Mouse (Mus musculus): ENCODE measurements around the gene Acat2. TPM values are rescaled to one million over a fixed set of nuclear protein-coding genes. Genes with fewer than 3 reads are reported as not detected.

Gene Acat2
- polyA plus RNA-seq, 1 experiment from 2014 or later = 39.1 TPM

GRCm38 (mm10) chr17:12999069-12999468 is 38.5 kb upstream of the Acat2 start:
- Histone ChIP-seq H3K36me3 (replicated peaks; ENCODE audit: insufficient read depth, low read length) (no peaks in the 10 kb centered on the region), H3K27me3 (ENCODE audit: insufficient read depth, low read length) (no peaks in the 10 kb centered on the region), H3K4me1 (ENCODE audit: insufficient read depth) (no peaks in the 10 kb centered on the region), H3K4me2 (ENCODE audit: low read depth, low read length) (no peak overlapping the region), H3K27ac (ENCODE audit: low read depth) (no peak overlapping the region), H3K9me3 (ENCODE audit: low read length) (no peaks in the 10 kb centered on the region), H3K4me3 (ENCODE audit: low read depth, low read length) (no peak overlapping the region), H3K9ac (replicated peaks) (no peak overlapping the region)
- 71% methylated on average over 6 of the region's 6 CpGs for WGBS (ENCODE audit: insufficient replicate concordance)
- no peak for DNase-seq
- no peak for ATAC-seq
- TF ChIP-seq CTCF (IDR thresholded peaks at IDR 0.05; ENCODE audit: low read depth) (no peak), EP300 (IDR thresholded peaks at IDR 0.05; ENCODE audit: low read depth) (no peak)

GRCm38 (mm10) chr17:12997890-12998289 is 37.3 kb upstream of the Acat2 start:
- Histone ChIP-seq H3K9ac (replicated peaks) (no peak overlapping the region), H3K9me3 (ENCODE audit: low read length) (no peaks in the 10 kb centered on the region), H3K27ac (ENCODE audit: low read depth) (no peak overlapping the region), H3K4me1 (ENCODE audit: insufficient read depth) (no peaks in the 10 kb centered on the region), H3K4me3 (ENCODE audit: low read depth, low read length) (no peak overlapping the region), H3K4me2 (ENCODE audit: low read depth, low read length) (no peak overlapping the region), H3K36me3 (replicated peaks; ENCODE audit: insufficient read depth, low read length) (no peaks in the 10 kb centered on the region), H3K27me3 (ENCODE audit: insufficient read depth, low read length) (no peaks in the 10 kb centered on the region)
- DNase-seq (no peak), ATAC-seq (no peak)
- 73% methylated on average over 5 of the region's 5 CpGs for WGBS (ENCODE audit: insufficient replicate concordance)
- no peak for TF ChIP-seq CTCF (IDR thresholded peaks at IDR 0.05; ENCODE audit: low read depth)
- TF ChIP-seq EP300 (IDR thresholded peaks at IDR 0.05; ENCODE audit: low read depth) = no peak

GRCm38 (mm10) chr17:12996345-12996744 is 35.8 kb upstream of the Acat2 start:
- no peak overlapping the region for H3K4me2 ChIP-seq (ENCODE audit: low read depth, low read length)
- H3K4me3 ChIP-seq (ENCODE audit: low read depth, low read length) = no peak overlapping the region
- H3K27ac ChIP-seq (ENCODE audit: low read depth) = no peak overlapping the region
- no peaks in the 10 kb centered on the region for H3K4me1 ChIP-seq (ENCODE audit: insufficient read depth)
- no peaks in the 10 kb centered on the region for H3K9me3 ChIP-seq (ENCODE audit: low read length)
- 24% methylated on average over 3 of the region's 3 CpGs for WGBS (ENCODE audit: insufficient replicate concordance)
- no peaks in the 10 kb centered on the region for H3K36me3 ChIP-seq (replicated peaks; ENCODE audit: insufficient read depth, low read length)
- peak; percentile 75 for TF ChIP-seq CTCF (IDR thresholded peaks at IDR 0.05; ENCODE audit: low read depth)
- no peak for TF ChIP-seq EP300 (IDR thresholded peaks at IDR 0.05; ENCODE audit: low read depth)
- ATAC-seq = no peak
- H3K9ac ChIP-seq (replicated peaks) = no peak overlapping the region
- no peaks in the 10 kb centered on the region for H3K27me3 ChIP-seq (ENCODE audit: insufficient read depth, low read length)
- DNase-seq = peak; percentile 58

GRCm38 (mm10) chr17:12994069-12994468 is 33.5 kb upstream of the Acat2 start, which contains the start of gene Wtap:
Gene Wtap (minus strand): TSS chr17:12994169.
- Histone ChIP-seq H3K36me3 (replicated peaks; ENCODE audit: insufficient read depth, low read length) (no peaks in the 10 kb centered on the region), H3K27ac (ENCODE audit: low read depth) (peak within 1 kb of the TSS; percentile 100), H3K9ac (replicated peaks) (peak within 1 kb of the TSS; percentile 98), H3K9me3 (ENCODE audit: low read length) (no peaks in the 10 kb centered on the region), H3K4me2 (ENCODE audit: low read depth, low read length) (peak within 1 kb of the TSS; percentile 92), H3K4me1 (ENCODE audit: insufficient read depth) (no peaks in the 10 kb centered on the region), H3K4me3 (ENCODE audit: low read depth, low read length) (peak within 1 kb of the TSS; percentile 90), H3K27me3 (ENCODE audit: insufficient read depth, low read length) (no peaks in the 10 kb centered on the region)
- 64% methylated on average over 1 of the region's 1 CpGs for WGBS (ENCODE audit: insufficient replicate concordance)
- TF ChIP-seq CTCF (IDR thresholded peaks at IDR 0.05; ENCODE audit: low read depth) (no peak), EP300 (IDR thresholded peaks at IDR 0.05; ENCODE audit: low read depth) (no peak)
- ATAC-seq (no peak), DNase-seq (no peak)

GRCm38 (mm10) chr17:12992470-12992991 is 32.0 kb upstream of the Acat2 start:
- Histone ChIP-seq H3K9ac (replicated peaks) (peak overlapping the region; percentile 98), H3K4me1 (ENCODE audit: insufficient read depth) (no peaks in the 10 kb centered on the region), H3K27me3 (ENCODE audit: insufficient read depth, low read length) (no peaks in the 10 kb centered on the region), H3K9me3 (ENCODE audit: low read length) (no peaks in the 10 kb centered on the region), H3K4me3 (ENCODE audit: low read depth, low read length) (peak overlapping the region; percentile 90), H3K36me3 (replicated peaks; ENCODE audit: insufficient read depth, low read length) (no peaks in the 10 kb centered on the region), H3K27ac (ENCODE audit: low read depth) (peak overlapping the region; percentile 100), H3K4me2 (ENCODE audit: low read depth, low read length) (peak overlapping the region; percentile 92)
- TF ChIP-seq CTCF (IDR thresholded peaks at IDR 0.05; ENCODE audit: low read depth) = no peak
- TF ChIP-seq EP300 (IDR thresholded peaks at IDR 0.05; ENCODE audit: low read depth) = no peak
- ATAC-seq = peak; percentile 88
- peak; percentile 94 for DNase-seq
- under 1% methylated on average over 47 of the region's 51 CpGs for WGBS (ENCODE audit: insufficient replicate concordance)

GRCm38 (mm10) chr17:12991635-12992358 is 31.2 kb upstream of the Acat2 start:
- Histone ChIP-seq H3K36me3 (replicated peaks; ENCODE audit: insufficient read depth, low read length) (no peaks in the 10 kb centered on the region), H3K27ac (ENCODE audit: low read depth) (peak overlapping the region; percentile 100), H3K27me3 (ENCODE audit: insufficient read depth, low read length) (no peaks in the 10 kb centered on the region), H3K4me2 (ENCODE audit: low read depth, low read length) (peak overlapping the region; percentile 92), H3K9me3 (ENCODE audit: low read length) (no peaks in the 10 kb centered on the region), H3K4me1 (ENCODE audit: insufficient read depth) (no peaks in the 10 kb centered on the region), H3K4me3 (ENCODE audit: low read depth, low read length) (peak overlapping the region; percentile 90), H3K9ac (replicated peaks) (peak overlapping the region; percentile 98)
- DNase-seq (peak; percentile 92), ATAC-seq (peak; percentile 93)
- TF ChIP-seq CTCF (IDR thresholded peaks at IDR 0.05; ENCODE audit: low read depth) = no peak
- no peak for TF ChIP-seq EP300 (IDR thresholded peaks at IDR 0.05; ENCODE audit: low read depth)
- WGBS (ENCODE audit: insufficient replicate concordance) = under 1% methylated on average over 58 of the region's 84 CpGs
